Mouse (Mus musculus) brown adipose tissue, adult 24 weeks (tissue): ENCODE results near the gene Ptgs2. TPM values are rescaled to one million over a fixed set of nuclear protein-coding genes. Genes with fewer than 3 reads are reported as not detected.

Experiments
- H3K27ac ChIP-seq: fragments of 200-500 bp; replicated peaks from 2 replicates; pipeline ENCODE4 v1.5.1; 2012; ENCODE audit warnings: low read depth, mild to moderate bottlenecking, low read length
- H3K4me1 ChIP-seq: fragments of 200-500 bp; 2 replicates; pipeline ENCODE4 v1.6.1; 2012; ENCODE audit warnings: low read length, mixed read lengths; ENCODE audit not compliant: control insufficient read depth, insufficient read depth, insufficient read length
- H3K4me3 ChIP-seq: fragments of 200-500 bp; 2 replicates; pipeline ENCODE4 v1.5.1; 2012; ENCODE audit warnings: low read depth, mild to moderate bottlenecking, low read length, moderate library complexity; ENCODE audit not compliant: insufficient read depth
- polyA plus RNA-seq: library from polyadenylated mRNA; stranded (reverse); fragments of >200 nt; gene quantifications from 2 replicates; pipeline ENCODE4 v1.2.4, GENCODE M21; 2012; ENCODE audit not compliant: missing spikeins, insufficient read depth, insufficient read length

Gene Ptgs2
- 1.0 TPM in 1 of 2 replicates, not detected in the other for polyA plus RNA-seq

DNA sequence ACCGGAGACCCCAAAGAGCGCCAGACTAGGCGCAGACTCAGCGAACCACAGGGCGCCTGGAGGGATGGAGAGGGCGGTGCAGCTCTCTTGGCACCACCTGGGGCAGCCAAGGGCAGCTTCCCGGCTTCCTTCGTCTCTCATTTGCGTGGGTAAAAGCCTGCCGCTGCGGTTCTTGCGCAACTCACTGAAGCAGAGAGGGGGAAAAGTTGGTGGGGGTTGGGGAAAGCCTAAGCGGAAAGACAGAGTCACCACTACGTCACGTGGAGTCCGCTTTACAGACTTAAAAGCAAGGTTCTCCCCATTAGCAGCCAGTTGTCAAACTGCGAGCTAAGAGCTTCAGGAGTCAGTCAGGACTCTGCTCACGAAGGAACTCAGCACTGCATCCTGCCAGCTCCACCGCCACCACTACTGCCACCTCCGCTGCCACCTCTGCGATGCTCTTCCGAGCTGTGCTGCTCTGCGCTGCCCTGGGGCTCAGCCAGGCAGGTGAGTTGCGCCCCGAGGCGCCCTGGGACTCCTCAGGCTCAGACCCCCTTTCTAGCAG is at the start of gene Ptgs2:
Gene Ptgs2, plus strand, starts transcription at position 242 of the 544 bp plus-strand sequence.
- Histone ChIP-seq H3K4me1 (no peaks in the 10 kb centered on the region), H3K4me3 (peak within 1 kb of the TSS; percentile 29), H3K27ac (no peak within 1 kb of the TSS)

- Histone ChIP-seq H3K4me1 (no peaks in the 10 kb centered on the region), H3K4me3 (no peak overlapping the region), H3K27ac (no peak overlapping the region)
Observed at GRCm38 (mm10) chr1:150050256-150050655, 49.6 kb upstream of the Ptgs2 start.

DNA sequence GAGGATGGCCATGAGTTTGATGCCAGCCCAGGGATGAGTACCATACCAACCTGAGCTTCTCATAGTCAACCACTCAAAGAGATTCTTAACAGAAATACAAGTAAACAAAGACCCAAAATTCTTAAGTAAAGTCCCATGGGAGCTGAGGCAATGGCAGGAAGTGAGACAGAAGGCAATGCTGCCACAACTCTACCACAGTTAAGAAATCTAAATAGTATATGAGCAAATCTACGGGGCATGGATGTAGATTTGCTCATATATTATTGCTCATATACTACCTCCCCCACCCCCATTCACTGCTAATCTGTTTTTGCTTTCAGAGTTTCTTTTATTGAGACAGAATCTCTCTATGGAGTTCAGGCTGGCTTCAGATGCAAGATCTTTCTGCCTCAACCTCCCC is 34.1 kb upstream of the Ptgs2 start:
- H3K4me1 ChIP-seq = no peaks in the 10 kb centered on the region
- no peak overlapping the region for H3K27ac ChIP-seq
- H3K4me3 ChIP-seq = no peak overlapping the region

- no peaks in the 10 kb centered on the region for H3K4me1 ChIP-seq
- H3K4me3 ChIP-seq = no peak overlapping the region
- no peak overlapping the region for H3K27ac ChIP-seq
Observed at GRCm38 (mm10) chr1:150072880-150073279, 27.0 kb upstream of the Ptgs2 start.

GRCm38 (mm10) chr1:150074609-150075008 is 25.2 kb upstream of the Ptgs2 start:
- Histone ChIP-seq H3K27ac (no peak overlapping the region), H3K4me1 (no peaks in the 10 kb centered on the region), H3K4me3 (no peak overlapping the region)

GRCm38 (mm10) chr1:150089040-150089692 is 10.7 kb upstream of the Ptgs2 start:
- Histone ChIP-seq H3K27ac (no peak overlapping the region), H3K4me1 (no peaks in the 10 kb centered on the region), H3K4me3 (no peak overlapping the region)

DNA sequence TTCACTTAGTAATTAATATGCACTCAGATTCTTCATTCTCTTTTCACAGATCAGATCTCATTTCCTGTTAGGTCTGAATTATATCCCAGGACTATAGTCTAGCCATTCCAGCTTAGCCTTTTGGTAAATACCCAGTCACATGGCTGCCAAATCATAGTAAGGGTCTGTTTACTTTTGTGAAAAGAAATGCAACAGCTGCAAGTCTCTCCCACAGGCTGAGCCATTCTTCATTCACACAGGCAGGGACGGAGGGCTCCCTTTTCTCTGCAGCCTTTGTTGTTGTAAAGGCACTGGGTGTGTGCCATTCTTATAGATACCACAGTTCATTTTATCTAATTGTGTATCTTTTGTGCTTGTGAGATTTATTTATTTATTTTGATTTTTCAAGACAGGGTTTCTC is 9.6 kb upstream of the Ptgs2 start:
- H3K4me3 ChIP-seq = no peak overlapping the region
- no peaks in the 10 kb centered on the region for H3K4me1 ChIP-seq
- H3K27ac ChIP-seq = no peak overlapping the region

GRCm38 (mm10) chr1:150097036-150097435 is 2.8 kb upstream of the Ptgs2 start:
- Histone ChIP-seq H3K27ac (no peak overlapping the region), H3K4me3 (no peak overlapping the region), H3K4me1 (no peaks in the 10 kb centered on the region)

GRCm38 (mm10) chr1:150097721-150098120 is 2.1 kb upstream of the Ptgs2 start:
- Histone ChIP-seq H3K4me3 (no peak overlapping the region), H3K27ac (no peak overlapping the region), H3K4me1 (no peaks in the 10 kb centered on the region)

DNA sequence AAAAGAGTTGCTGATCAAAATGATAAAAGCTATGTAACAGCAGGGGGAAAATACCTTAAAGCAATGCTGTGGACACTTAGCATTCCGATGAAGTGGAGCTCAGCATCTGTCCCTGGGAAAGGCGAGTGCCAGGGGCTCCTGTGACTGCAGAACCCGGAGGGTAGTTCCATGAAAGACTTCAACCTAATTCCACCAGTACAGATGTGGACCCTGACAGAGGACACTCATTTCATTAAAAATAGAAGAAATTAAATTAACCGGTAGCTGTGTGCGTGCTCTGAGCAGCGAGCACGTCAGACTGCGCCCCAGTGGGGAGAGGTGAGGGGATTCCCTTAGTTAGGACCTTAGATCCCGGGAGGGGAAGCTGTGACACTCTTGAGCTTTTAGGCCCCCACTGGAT is 457 bp upstream of the Ptgs2 start:
- H3K4me3 ChIP-seq = peak overlapping the region; percentile 29

GRCm38 (mm10) chr1:150104228-150104720 is 4.4 kb downstream of the Ptgs2 start:
- H3K4me3 ChIP-seq = no peak overlapping the region
- no peak overlapping the region for H3K27ac ChIP-seq
- no peaks in the 10 kb centered on the region for H3K4me1 ChIP-seq

More for the DNA sequence above, 457 bp upstream of the Ptgs2 start:
- Histone ChIP-seq H3K27ac (no peak overlapping the region), H3K4me1 (no peaks in the 10 kb centered on the region)

GRCm38 (mm10) chr1:150106736-150107135 is 6.9 kb downstream of the Ptgs2 start:
- Histone ChIP-seq H3K4me3 (no peak overlapping the region), H3K4me1 (no peaks in the 10 kb centered on the region), H3K27ac (no peak overlapping the region)

DNA sequence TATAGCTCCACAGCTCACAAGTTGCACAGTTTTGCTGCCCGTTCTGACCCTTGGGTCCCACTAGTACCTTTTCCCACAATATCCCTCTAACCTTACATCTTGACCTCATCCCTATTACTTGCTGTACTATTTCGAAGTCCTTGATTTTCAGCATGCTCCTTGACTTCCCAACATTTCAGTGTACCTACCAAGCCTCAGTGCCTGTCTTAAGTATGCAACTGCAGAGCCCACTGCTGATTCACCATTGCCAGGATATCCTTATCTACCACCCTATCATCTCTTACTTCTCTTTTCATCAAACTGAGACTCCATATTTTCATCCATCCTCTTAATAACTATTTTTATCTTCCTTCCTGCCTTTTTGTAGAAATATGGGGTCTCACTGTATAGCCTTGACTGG is 9.8 kb downstream of the Ptgs2 start:
- H3K4me3 ChIP-seq = no peak overlapping the region
- no peak overlapping the region for H3K27ac ChIP-seq
- H3K4me1 ChIP-seq = no peaks in the 10 kb centered on the region

DNA sequence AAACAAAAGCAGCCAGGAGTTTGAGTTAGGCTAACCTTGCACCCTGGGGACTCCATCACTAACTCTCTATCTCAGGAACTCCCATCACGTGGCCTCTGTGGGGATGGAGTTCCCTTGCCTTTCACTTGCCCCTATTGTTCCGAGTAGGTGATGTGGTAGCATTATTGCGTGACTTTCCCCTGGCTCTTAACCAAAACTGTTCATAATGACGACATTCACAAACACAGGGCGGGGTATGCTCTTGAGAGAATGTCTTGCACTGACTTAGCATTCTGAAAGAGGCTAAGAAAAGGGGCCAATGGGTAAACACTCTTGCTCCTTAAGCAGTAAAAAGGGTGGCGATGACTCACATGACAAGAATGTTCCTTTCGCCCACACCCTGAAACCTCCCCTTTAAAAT is 15.5 kb downstream of the Ptgs2 start:
- no peaks in the 10 kb centered on the region for H3K4me1 ChIP-seq
- H3K4me3 ChIP-seq = no peak overlapping the region
- no peak overlapping the region for H3K27ac ChIP-seq

GRCm38 (mm10) chr1:150118352-150118751 is 18.5 kb downstream of the Ptgs2 start:
- H3K27ac ChIP-seq = no peak overlapping the region
- H3K4me1 ChIP-seq = no peaks in the 10 kb centered on the region
- no peak overlapping the region for H3K4me3 ChIP-seq

DNA sequence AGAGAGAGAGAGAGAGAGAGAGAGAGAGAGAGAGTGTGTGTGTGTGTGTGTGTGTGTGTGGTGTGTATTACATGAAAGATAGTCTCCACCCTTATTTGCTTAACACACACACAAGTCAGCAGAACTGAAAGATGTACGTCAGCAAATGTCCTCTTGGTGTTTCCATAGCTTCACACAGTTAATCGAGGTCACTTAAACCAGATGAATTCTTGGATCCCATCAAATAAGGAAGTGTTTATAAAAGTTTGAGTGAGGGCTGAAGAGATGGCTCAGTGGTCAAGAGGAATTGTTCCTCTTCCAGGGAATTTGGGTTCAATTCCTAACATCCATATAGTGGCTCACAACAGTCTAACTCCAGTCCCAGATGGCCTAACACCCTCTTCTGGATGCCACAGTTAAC is 25.7 kb downstream of the Ptgs2 start:
- Histone ChIP-seq H3K27ac (no peak overlapping the region), H3K4me3 (no peak overlapping the region), H3K4me1 (no peaks in the 10 kb centered on the region)
